Mouse (Mus musculus) limb, embryonic 13.5 days (tissue): ENCODE data around the gene Dpep1. TPM values are rescaled to one million over a fixed set of nuclear protein-coding genes. Genes with fewer than 3 reads are reported as not detected.
"Not testable (repeated sequence)": the region's sequence is repeated elsewhere in the genome, so short reads cannot be mapped to it uniquely, and the experiment has no call there.

ENCODE experiments used
- ATAC-seq: fragments of 200-750 bp; cut with Nextera tagmentation; 2 replicates; pipeline ENCODE4 v1.8.0; 2017; ENCODE audit warnings: low read depth, moderate number of reproducible peaks, moderate TSS enrichment; ENCODE audit not compliant: low FRiP score
- H3K27ac ChIP-seq: fragments of 300-500 bp; sonication (generic); 2 replicates; pipeline ENCODE4 v1.5.1; 2015; ENCODE audit warnings: inconsistent platforms, mild to moderate bottlenecking, moderate library complexity
- H3K27me3 ChIP-seq: fragments of 300-500 bp; sonication (generic); 2 replicates; pipeline ENCODE4 v1.6.1; 2015; ENCODE audit warnings: mild to moderate bottlenecking, inconsistent platforms
- H3K36me3 ChIP-seq: fragments of 300-500 bp; sonication (generic); 2 replicates; pipeline ENCODE4 v1.6.1; 2015; ENCODE audit warnings: inconsistent platforms, mild to moderate bottlenecking, moderate library complexity
- H3K4me1 ChIP-seq: fragments of 300-500 bp; sonication (generic); 2 replicates; pipeline ENCODE4 v1.6.1; 2015; ENCODE audit warnings: inconsistent platforms
- H3K4me2 ChIP-seq: fragments of 300-500 bp; sonication (generic); replicated peaks from 2 replicates; pipeline ENCODE4 v1.6.1; 2015; ENCODE audit warnings: inconsistent platforms, mild to moderate bottlenecking, moderate library complexity
- H3K4me3 ChIP-seq: fragments of 300-500 bp; sonication (generic); 2 replicates; pipeline ENCODE4 v1.5.1; 2015; ENCODE audit warnings: moderate library complexity, mild to moderate bottlenecking, inconsistent platforms
- H3K9ac ChIP-seq: fragments of 300-500 bp; sonication (generic); 2 replicates; pipeline ENCODE4 v1.6.1; 2015; ENCODE audit warnings: mild to moderate bottlenecking, inconsistent platforms
- H3K9me3 ChIP-seq: fragments of 300-500 bp; sonication (generic); 2 replicates; pipeline ENCODE4 v1.6.1; 2016; ENCODE audit warnings: inconsistent platforms
- WGBS: fragments of 180-500 bp; shearing (Covaris S2); methylation state at CpG from one replicate; pipeline ENCODE4 v1.1.7; 2015; 5-methylcytosine and 5-hydroxymethylcytosine counted together
- polyA plus RNA-seq: library from polyadenylated mRNA; unstranded; fragments of >200 nt; fragmentation: Nextera tagmentation; extraction: Ambion mirVana; gene quantifications from 2 replicates; pipeline ENCODE4 v1.2.1, GENCODE M21; 2015

Gene Dpep1
- polyA plus RNA-seq, 1 experiment from 2014 or later: 2.5 TPM

DNA sequence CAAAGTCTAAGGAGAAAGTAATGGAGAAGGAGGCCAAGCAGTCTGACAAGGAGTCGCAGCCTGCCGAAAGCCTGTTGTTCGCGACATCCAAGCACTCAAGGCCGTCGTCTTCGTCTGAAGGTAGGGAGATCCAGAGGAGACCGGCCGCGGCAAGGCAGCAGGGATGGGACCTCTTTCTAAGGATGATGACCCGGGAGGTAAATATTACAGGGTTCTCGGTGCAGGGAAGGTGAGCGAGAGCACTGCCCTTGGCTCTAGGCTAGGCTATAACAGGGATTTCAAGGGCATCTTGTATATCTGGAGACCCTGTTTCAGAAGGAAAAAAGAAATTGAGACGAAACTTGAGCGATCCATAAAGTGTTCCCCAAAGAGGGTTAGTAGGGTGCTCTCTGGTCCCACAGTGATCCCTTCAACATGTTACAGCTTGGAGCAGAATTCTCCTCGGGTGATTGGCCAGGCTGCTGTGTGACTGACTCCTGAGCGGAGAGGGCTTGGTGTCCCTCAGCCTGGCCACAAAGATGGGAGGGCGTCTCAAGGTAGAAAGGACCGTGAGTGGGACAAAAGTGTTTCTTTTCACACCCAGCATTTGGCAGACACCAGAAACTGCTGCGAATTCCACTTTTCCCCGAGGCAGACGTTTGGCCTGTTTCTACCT is 27.2 kb downstream of the Dpep1 start:
- ATAC-seq: peak; percentile 28
- Histone ChIP-seq H3K9me3 (no peaks in the 10 kb centered on the region), H3K36me3 (peaks cover 24% of the 10 kb centered on the region), H3K9ac (peak overlapping the region; percentile 96), H3K4me1 (peaks cover 19% of the 10 kb centered on the region), H3K27ac (peak overlapping the region; percentile 15; the same call in 1 of the 2 replicates), H3K27me3 (no peaks in the 10 kb centered on the region), H3K4me2 (peak overlapping the region; percentile 93), H3K4me3 (peak overlapping the region; percentile 97)
- 10% methylated on average over 22 of the region's 22 CpGs for WGBS

DNA sequence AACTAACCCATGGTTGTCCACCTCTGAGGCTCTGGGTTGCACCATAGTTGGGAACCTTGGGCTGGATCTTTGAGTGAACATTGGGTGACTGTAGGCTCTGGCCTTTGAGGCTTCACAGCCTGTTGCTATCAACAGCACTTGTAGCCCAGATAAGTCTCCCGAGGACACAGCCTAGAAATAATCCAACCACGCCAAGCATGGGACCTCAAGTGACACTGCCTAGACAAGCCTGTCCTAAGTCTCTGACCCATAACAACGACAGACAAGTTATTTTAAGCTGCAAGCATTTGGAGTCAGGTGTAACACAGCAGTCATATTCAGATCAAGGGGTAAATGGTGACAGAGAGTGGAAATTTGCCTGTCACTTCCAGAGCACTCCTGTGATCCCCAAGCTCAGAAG is 29.4 kb downstream of the Dpep1 start:
- peaks cover 19% of the 10 kb centered on the region for H3K4me1 ChIP-seq
- peaks cover 2% of the 10 kb centered on the region for H3K36me3 ChIP-seq
- H3K4me3 ChIP-seq: no peak overlapping the region
- WGBS: 67% methylated on average over 3 of the region's 3 CpGs
- no peaks in the 10 kb centered on the region for H3K9me3 ChIP-seq
- no peak overlapping the region for H3K27ac ChIP-seq
- ATAC-seq: no peak
- H3K9ac ChIP-seq: no peak overlapping the region
- H3K27me3 ChIP-seq: no peaks in the 10 kb centered on the region
- no peak overlapping the region for H3K4me2 ChIP-seq

DNA sequence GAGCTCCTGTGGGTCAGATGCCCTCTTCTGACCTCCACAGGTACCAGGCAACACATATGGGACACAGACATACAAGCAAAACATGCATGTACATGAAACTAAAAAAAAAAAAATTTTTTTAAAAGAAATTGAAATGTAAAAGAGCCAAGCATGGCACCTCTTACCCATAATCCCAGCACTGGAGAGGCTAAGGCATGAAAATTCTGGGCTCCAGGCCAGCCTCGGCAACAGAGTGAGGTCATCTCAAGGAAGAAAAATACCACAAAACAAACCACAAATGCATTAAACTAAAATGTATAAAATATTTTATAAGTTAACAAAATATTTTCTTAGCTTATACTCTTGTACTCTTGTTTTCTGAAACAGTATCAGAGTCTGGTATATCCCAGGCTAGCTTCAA is 34.9 kb downstream of the Dpep1 start:
- H3K27ac ChIP-seq: no peak overlapping the region
- WGBS: 69% methylated on average over 1 of the region's 1 CpGs
- H3K9ac ChIP-seq: no peak overlapping the region
- H3K4me1 ChIP-seq: peaks cover 17% of the 10 kb centered on the region
- no peaks in the 10 kb centered on the region for H3K27me3 ChIP-seq
- H3K36me3 ChIP-seq: no peaks in the 10 kb centered on the region
- no peak overlapping the region for H3K4me3 ChIP-seq
- no peak overlapping the region for H3K4me2 ChIP-seq
- no peaks in the 10 kb centered on the region for H3K9me3 ChIP-seq
- ATAC-seq: no peak

DNA sequence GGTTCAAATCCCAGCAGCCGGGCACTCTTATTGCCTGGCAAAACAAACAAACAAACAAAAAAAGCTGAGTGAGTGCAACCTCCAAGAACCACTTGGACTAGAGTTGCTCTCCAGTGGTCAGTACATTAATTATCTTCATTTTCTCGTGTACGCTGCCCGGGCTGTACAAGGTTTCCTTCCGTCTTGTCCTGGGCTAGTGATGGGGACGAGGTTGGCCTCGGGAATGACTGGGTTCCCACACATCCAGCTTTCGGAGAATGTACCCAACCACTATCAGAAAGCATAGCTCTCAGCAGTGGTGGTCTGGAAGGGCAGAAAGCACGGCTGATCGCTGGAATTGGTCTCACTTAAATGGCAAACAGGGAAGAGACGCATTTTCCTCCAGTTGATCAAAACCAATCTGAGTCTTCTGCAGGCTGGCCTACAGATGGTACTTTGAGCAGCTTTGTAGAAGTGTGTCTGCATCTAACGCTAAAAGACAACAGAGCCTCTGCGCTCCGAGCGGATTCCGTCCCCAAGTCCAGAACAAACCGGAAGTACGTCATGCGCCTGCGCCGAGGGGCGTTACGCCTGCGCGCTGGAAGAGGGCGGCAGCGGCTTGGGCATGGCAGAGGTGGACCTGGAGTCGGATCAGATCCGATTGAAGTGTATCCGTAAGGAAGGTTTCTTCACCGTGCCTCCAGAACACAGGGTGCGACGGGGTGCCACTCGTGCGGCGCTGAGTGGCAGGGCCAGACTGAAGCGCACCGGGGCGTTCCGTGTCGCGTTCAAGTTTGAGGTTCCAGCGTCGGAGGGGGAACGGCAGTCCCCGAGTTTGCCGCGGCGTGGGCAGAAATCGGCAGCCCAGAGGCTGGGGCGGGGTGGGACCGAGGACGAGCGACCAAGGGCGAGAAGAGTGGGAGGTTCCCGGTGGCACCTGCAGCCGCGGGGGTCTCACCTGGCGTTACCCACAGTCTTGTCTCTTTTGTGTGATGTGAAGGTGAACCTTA is 38.5 kb downstream of the Dpep1 start, which contains the start of gene Cdk10:
Gene Cdk10 (plus strand): TSS at position 565 of the 989 bp plus-strand sequence.
- Histone ChIP-seq H3K36me3 (peaks cover 32% of the 10 kb centered on the region), H3K4me2 (peak within 1 kb of the TSS; percentile 91), H3K9me3 (no peaks in the 10 kb centered on the region), H3K27ac (peak within 1 kb of the TSS; percentile 88; the same call in 1 of the 2 replicates), H3K4me1 (peaks cover 22% of the 10 kb centered on the region), H3K4me3 (peak within 1 kb of the TSS; percentile 85), H3K27me3 (no peaks in the 10 kb centered on the region), H3K9ac (peak within 1 kb of the TSS; percentile 91)
- WGBS: 2% methylated on average over 59 of the region's 59 CpGs
- peak; percentile 90 for ATAC-seq

DNA sequence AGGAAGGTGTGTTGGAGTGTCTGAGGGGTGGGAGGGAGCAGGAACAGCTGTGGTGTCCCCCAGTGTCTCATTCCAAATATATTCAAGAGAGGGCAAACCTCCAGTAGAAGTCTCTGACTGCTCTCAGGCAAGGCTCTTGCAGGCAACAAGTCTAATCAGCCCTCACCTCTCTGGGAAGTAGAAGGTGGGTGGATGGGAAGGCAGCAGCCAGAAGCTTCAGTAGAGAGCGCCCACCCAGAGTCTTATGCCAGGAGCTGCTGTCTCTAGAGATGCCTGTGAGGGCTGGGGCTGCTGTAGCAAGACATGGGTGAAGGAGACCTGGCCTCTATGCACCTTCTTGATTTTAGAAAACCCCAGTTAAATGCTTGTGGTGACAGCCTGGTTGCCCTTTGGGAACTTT is 42.4 kb downstream of the Dpep1 start:
- peaks cover 44% of the 10 kb centered on the region for H3K36me3 ChIP-seq
- H3K4me2 ChIP-seq: no peak overlapping the region
- H3K9ac ChIP-seq: no peak overlapping the region
- no peaks in the 10 kb centered on the region for H3K9me3 ChIP-seq
- no peak overlapping the region for H3K4me3 ChIP-seq
- peaks cover 13% of the 10 kb centered on the region for H3K27me3 ChIP-seq
- peaks cover 19% of the 10 kb centered on the region for H3K4me1 ChIP-seq
- H3K27ac ChIP-seq: no peak overlapping the region
- 100% methylated on average over 1 of the region's 1 CpGs for WGBS
- ATAC-seq: no peak

DNA sequence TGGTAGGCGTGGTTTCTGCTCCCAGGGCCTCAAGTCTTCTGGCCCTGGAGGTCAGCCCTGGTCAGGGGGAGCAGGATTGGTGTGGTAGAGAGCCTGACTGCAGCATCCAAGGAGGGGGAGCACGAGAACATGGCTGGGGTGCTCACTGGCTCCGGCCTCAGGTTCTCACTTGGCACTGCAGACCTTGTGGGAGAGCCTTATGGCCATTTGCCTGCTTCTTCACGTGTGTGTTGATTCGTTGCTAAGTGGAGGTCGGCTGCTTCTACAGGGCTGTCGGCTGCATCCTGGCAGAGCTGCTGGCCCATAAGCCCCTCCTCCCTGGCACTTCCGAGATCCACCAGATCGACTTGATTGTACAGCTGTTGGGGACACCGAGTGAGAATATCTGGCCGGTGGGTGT is 44.3 kb downstream of the Dpep1 start:
- not testable (repeated sequence) for H3K9ac ChIP-seq, H3K4me2 ChIP-seq, H3K4me3 ChIP-seq, H3K27ac ChIP-seq, ATAC-seq, H3K9me3 ChIP-seq
- H3K27me3 ChIP-seq: peaks cover 32% of the 10 kb centered on the region
- peaks cover 44% of the 10 kb centered on the region for H3K36me3 ChIP-seq
- WGBS: 82% methylated on average over 11 of the region's 11 CpGs
- H3K4me1 ChIP-seq: peaks cover 19% of the 10 kb centered on the region

DNA sequence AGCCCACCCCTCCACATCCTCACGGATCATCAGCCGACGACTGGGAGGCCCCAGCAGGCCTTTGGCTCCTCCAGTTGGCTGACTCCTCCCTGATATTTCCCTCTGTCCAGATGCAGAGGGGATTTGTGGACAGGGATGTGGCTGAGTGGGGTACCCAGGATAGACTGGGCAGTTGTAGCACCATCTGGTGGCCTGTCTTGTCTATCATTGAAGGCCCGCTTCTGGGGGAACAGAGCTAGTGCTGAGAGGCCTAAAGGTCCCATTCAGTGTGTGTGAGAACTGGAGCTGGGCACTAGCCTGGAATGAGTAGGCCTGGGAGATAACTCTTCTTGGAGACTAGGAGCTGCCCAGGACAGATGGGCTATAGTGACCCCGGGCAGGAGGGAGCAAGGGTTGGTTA is 45.7 kb downstream of the Dpep1 start:
- ATAC-seq: no peak
- H3K36me3 ChIP-seq: peaks cover 39% of the 10 kb centered on the region
- no peak overlapping the region for H3K27ac ChIP-seq
- H3K4me1 ChIP-seq: peaks cover 21% of the 10 kb centered on the region
- WGBS: 54% methylated on average over 5 of the region's 5 CpGs
- no peak overlapping the region for H3K9ac ChIP-seq
- H3K4me2 ChIP-seq: no peak overlapping the region
- peaks cover 44% of the 10 kb centered on the region for H3K27me3 ChIP-seq
- no peaks in the 10 kb centered on the region for H3K9me3 ChIP-seq
- H3K4me3 ChIP-seq: no peak overlapping the region

DNA sequence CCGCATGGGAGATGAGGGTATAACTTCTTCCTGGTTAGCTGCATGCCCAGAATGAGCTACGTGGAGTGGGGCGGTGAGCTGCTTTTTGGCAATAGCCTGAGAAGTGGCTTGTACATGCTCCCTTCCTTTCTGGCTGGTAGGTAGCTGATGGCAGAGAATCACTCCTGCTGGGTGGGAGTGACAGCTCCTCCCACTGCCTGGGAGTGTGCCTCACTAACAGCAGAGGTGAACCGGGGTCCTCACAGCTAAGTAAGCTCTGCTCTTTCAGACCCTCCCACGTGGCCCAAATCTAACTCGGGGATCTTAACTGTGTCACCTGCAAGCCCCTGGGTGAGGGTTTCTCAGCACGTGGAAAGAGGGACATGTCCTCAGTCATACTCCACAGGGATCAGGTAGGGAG is 46.5 kb downstream of the Dpep1 start:
- Histone ChIP-seq H3K27ac (no peak overlapping the region), H3K4me2 (no peak overlapping the region), H3K4me3 (no peak overlapping the region), H3K36me3 (peaks cover 31% of the 10 kb centered on the region), H3K27me3 (peaks cover 50% of the 10 kb centered on the region), H3K4me1 (peaks cover 21% of the 10 kb centered on the region), H3K9me3 (no peaks in the 10 kb centered on the region), H3K9ac (no peak overlapping the region)
- 28% methylated on average over 7 of the region's 7 CpGs for whole genome bisulfite sequencing
- ATAC-seq: no peak

DNA sequence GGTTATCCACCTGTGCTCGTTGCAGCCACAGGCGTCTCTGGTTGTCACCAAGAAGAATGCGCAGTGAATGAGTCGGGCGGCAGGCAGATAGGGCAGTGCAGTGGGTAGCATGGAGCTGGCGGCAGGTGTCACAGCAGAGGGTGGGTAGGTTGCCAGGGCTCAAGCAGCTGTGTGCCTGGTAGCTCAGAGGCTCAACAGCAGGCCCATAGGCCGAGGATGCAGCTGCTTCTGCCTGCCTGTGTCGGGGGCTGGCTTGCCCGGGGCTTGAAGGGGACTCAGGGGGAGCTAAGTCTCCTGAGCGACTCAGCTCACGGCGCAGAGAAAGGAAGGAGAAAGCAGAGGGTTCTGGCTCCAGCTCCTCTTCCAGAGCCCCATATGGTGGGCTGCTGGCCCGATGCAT is 47.3 kb downstream of the Dpep1 start:
- Histone ChIP-seq H3K4me3 (no peak overlapping the region), H3K4me1 (peaks cover 21% of the 10 kb centered on the region), H3K4me2 (no peak overlapping the region), H3K9me3 (no peaks in the 10 kb centered on the region), H3K27me3 (peaks cover 50% of the 10 kb centered on the region), H3K9ac (peak overlapping the region; percentile 25; the same call in 1 of the 2 replicates), H3K36me3 (peaks cover 24% of the 10 kb centered on the region), H3K27ac (no peak overlapping the region)
- WGBS: 53% methylated on average over 13 of the region's 13 CpGs
- ATAC-seq: no peak

DNA sequence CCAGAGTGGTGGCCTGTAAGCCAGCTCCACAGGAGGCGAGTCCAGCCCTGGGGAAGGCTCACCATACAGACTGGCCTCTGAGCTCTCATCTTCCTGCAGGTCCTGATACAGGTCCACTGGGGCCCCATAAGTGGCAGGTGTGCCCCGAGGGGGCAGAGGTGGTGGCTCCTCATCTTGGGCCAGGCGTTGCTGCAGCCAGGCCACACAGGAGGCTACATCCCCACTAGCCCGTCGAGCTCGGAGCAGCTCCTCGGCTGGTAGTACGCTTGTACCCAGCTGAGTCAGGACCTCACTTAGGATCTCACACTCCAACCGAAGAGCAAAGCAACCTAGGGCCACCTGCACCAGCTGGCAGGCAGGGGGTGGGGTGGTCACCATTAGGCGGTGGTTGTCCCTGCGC is 47.7 kb downstream of the Dpep1 start:
- no peak overlapping the region for H3K4me2 ChIP-seq
- no peaks in the 10 kb centered on the region for H3K9me3 ChIP-seq
- WGBS: 75% methylated on average over 11 of the region's 11 CpGs
- no peak for ATAC-seq
- no peak overlapping the region for H3K27ac ChIP-seq
- H3K4me3 ChIP-seq: no peak overlapping the region
- H3K36me3 ChIP-seq: peaks cover 20% of the 10 kb centered on the region
- peaks cover 21% of the 10 kb centered on the region for H3K4me1 ChIP-seq
- H3K9ac ChIP-seq: no peak overlapping the region
- peaks cover 50% of the 10 kb centered on the region for H3K27me3 ChIP-seq

DNA sequence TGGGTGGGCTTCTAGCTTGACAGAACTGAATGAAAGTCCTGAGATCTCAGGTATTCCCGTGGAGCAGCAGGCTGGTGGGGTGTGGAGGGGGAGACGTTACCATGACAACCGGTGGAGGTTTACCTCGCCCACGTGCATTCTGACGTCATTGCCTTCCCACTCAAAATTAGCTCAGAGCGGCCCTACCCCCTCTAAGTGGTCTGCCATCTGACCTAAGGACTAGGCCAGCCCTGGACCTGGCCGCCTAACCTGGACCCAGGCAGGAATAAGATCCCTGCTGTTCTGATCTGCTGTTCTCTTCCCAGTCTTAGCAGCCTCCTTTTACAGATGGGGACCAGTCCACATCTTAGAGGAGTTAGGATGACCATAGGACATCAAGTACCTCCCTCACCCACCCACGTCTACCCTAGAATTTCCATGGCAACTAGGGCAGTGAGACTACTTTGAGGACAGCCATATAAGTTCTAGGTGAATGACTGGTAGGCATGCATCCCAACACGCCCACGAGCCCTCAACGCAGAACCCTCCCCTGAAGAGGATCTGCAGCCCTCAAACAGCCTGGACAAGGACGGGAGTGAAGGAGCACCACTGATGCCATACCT is 49.0 kb downstream of the Dpep1 start:
- Histone ChIP-seq H3K9me3 (no peaks in the 10 kb centered on the region), H3K4me1 (peaks cover 21% of the 10 kb centered on the region), H3K27me3 (peaks cover 50% of the 10 kb centered on the region), H3K9ac (peak overlapping the region; percentile 65; the same call in 1 of the 2 replicates), H3K27ac (no peak overlapping the region), H3K4me2 (peak overlapping the region; percentile 88), H3K36me3 (peaks cover 9% of the 10 kb centered on the region), H3K4me3 (peak overlapping the region; percentile 56)
- 36% methylated on average over 13 of the region's 13 CpGs for WGBS
- ATAC-seq: no peak
